Mouse (Mus musculus): ENCODE data around the gene 3110040M04Rik.
"Not testable (repeated sequence)": the region's sequence is repeated elsewhere in the genome, so short reads cannot be mapped to it uniquely, and the experiment has no call there.

Gene 3110040M04Rik

DNA sequence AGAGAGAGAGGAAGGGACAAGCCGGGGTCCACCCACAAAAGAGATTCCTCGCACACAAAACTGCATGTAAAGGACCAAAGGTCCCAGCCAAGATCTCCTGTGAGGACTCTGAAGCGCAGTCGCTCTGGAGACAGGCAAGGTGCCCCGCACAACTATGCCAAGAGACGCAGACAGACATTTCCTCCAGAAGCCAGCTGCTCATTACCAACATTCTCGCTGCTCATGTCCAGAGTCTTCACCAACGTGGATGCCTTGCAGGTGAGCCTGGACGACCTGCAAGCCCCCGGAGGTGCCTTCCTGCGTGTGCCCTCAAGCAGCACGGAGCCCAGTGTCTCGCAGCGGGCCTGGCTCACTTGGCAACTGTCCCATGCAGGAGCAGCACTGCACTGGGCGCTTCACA is 11.2 kb upstream of the 3110040M04Rik start:
- not testable (repeated sequence) for DNase-seq

DNA sequence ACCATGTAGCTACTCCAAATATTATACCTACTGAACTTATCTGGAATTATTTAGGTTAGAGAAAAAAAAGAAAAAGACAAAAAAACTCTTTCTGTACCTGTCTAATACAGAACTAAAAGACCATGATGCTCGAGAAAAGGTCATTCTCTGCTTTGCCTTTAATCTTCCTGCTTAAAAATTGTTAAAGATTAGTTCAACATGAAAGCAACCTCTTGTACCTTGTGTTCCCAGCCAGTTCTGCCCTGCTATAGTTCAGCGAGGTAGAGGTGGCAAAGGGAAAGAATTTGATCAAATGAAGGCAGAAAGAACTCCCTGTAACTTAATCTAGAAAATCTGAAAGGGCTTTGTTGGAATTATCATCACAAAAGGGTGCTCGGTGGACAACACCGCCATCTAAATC is 7.9 kb upstream of the 3110040M04Rik start:
- not testable (repeated sequence) for DNase-seq

DNA sequence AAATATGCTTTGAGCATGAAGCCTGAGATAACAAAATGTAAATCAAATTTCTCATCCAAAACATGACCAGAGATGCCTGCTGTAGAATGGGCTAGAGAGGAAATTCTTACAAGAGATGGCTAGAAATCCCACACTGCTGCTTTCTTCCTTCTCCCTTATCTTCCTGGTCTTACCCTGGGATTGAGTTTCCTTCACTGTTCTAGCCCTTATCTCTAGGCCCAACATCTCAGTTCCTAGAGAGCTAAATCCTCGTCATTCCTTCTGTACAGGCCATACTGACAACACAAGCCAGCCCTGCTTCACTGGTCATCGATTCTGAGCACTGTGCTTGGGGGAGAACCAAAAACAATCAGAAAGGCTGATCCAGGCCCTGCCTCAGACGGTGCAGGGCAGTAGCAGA is 7.2 kb upstream of the 3110040M04Rik start:
- not testable (repeated sequence) for DNase-seq

DNA sequence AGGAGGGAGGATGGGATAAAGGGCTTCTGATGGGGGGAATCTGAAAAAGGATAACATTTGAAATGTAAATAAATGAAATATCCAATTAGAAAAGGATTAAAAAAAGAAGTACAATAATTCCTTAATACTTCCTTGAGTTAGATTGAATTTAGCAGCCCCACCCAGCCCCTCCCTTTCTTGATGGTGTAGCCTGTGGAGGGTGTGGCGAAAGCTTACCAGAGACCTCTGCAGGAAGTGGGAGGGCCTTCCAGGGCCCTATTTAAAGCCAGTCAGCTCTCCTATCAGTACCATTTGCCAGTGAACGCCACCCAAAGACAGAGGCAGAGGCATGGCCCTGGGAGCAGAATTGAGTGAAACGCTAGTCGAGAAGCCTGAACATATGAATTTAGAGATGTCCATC is 5.8 kb upstream of the 3110040M04Rik start, which contains the start of gene Gm47995:
Gene Gm47995 (plus strand): TSS at position 329 of the 400 bp plus-strand sequence.
- DNase-seq: not testable (repeated sequence)

DNA sequence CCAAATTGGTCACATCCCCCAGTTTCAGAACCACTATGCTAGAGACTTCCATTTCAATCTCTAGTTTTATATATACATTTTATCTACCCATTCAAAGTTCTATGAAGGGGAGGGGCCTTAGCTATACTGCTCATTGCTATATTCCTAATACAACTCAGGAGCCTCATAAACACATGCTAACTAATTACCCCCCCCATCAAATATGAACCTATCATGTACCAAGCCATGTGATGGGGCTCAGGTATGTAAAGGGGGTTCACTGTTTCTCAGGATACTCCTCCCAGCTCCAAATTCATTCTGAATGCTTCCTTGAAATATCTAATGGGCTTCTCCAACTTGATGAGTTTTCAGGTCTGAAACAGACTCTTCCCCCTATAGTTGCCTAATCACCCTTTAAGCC is 3.3 kb upstream of the 3110040M04Rik start:
- not testable (repeated sequence) for DNase-seq

DNA sequence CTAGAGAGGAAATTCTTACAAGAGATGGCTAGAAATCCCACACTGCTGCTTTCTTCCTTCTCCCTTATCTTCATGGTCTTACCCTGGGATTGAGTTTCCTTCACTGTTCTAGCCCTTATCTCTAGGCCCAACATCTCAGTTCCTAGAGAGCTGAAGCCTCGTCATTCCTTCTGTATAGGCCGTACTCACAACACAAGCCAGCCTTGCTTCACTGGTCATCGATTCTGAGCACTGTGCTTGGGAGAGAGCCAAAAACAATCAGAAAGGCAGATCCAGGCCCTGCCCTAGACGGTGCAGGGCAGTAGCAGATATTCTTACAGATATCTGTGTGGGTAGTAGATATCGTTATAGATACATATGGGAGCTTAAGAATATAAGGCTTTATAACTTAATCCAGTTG is 1.1 kb upstream of the 3110040M04Rik start:
- not testable (repeated sequence) for DNase-seq

DNA sequence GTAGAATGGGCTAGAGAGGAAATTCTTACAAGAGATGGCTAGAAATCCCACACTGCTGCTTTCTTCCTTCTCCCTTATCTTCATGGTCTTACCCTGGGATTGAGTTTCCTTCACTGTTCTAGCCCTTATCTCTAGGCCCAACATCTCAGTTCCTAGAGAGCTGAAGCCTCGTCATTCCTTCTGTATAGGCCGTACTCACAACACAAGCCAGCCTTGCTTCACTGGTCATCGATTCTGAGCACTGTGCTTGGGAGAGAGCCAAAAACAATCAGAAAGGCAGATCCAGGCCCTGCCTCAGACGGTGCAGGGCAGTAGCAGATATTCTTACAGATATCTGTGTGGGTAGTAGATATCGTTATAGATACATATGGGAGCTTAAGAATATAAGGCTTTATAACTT is 4.6 kb downstream of the 3110040M04Rik start:
- DNase-seq: not testable (repeated sequence)

DNA sequence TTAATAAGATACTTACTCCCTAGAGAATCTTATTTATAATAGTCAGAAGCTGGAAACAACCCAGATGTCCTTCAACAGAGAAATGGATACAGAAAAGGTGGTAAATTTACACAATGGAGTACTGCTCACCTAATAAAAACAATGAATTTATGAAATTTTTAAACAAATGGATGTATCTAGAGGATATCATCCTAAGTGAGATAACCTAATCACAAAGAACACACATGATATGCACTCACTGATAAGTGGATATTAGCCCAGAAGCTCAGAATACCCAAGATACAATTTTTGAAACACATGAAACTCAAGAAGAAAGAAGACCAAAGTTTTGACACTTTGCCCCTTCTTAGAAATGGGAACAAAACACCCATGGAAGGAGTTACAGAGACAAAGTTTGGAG is 5.0 kb downstream of the 3110040M04Rik start:
- not testable (repeated sequence) for DNase-seq

DNA sequence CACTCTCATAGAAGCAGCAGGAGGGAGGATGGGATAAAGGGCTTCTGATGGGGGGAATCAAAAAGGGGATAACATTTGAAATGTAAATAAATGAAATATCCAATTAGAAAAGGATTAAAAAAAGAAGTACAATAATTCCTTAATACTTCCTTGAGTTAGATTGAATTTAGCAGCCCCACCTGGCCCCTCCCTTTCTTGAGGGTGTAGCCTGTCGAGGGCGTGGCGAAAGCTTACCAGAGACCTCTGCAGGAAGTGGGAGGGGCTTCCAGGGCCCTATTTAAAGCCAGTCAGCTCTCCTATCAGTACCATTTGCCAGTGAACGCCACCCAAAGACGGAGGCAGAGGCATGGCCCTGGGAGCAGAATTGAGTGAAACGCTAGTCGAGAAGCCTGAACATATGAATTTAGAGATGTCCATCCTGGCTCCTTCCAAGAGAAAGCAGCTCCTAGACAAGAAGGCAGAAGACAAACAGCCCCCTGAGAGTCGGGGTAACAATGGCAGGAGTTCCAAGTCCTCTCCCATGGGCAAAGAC is 6.0 kb downstream of the 3110040M04Rik start, which contains the start of gene Gm47996:
Gene Gm47996 (plus strand): TSS at position 308 of the 532 bp plus-strand sequence.
- DNase-seq: not testable (repeated sequence)

DNA sequence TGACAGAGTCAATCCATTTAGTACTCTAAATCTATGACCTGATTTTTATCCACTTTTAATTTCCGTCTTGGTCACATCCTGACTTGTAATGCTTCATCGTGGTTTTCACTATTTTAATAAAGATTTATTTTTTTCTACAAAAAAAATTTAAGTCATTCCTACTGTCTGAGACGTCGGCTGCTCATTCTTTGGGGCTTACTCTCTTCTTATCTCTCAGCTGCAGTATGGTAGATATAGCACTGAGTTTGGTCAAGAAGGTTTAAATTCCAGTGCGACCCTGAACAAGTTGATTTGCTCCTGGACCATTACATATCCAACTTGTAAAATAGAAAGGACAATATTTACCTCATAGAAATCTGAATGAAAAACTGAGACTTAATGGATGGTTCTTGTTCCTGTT is 7.7 kb downstream of the 3110040M04Rik start:
- DNase-seq: not testable (repeated sequence)

DNA sequence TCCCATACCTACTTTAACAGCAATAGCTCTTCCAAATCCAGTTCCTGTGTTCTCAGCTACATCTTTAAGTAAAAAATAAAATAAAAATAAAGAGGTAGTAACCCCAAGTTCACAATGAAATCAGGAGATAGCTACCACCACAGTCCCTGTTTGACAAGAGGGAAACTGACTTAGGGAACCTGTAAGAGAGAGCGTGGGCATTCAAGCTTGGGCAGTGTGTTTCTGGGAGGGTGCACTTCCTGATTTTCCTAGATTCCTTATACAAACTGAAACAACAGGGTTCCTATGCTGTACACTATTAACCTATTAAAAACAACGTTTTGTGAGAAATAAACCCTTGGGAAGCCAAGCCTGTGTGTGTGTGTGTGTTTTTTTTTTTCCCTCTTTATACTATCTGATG is 10.9 kb downstream of the 3110040M04Rik start:
- no peak for DNase-seq

DNA sequence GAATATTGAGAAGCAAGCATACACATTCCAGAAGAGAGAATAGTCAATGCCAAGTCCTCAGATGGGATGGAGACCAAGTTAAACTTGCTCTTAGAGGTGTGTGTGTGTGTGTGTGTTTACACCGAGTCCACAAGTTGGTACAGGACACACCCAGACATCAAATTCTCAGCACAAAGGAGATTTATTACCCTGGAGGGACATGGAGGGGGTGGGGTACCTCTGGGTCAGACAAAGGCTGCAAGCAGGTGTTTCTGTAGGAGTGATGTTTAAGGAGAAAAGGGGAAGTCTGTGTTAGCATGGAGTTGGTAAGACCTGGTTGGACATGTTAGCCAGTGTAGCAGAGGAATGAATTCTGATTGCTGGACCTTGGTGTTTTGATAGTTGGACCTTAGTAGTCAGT is 12.1 kb downstream of the 3110040M04Rik start:
- no peak for DNase-seq

DNA sequence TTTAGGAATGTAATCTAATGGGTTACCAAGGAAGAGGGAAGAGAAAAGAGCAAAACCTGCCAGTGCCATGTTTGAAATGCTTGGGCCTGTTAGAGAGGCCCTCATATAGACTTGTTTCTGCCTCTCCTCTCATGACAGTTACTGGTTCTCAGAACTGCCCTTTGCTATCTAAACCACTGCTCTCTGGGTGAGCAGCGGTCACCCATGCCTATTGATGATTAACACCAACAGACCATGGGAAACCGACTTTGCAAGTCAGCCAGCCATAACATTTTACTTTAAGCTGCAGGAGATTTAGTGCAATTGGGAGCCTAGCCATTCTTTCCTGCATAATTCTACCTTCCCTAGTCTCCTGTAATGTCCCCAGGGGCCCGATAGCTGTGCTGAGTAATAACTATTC is 12.5 kb downstream of the 3110040M04Rik start:
- DNase-seq: no peak

DNA sequence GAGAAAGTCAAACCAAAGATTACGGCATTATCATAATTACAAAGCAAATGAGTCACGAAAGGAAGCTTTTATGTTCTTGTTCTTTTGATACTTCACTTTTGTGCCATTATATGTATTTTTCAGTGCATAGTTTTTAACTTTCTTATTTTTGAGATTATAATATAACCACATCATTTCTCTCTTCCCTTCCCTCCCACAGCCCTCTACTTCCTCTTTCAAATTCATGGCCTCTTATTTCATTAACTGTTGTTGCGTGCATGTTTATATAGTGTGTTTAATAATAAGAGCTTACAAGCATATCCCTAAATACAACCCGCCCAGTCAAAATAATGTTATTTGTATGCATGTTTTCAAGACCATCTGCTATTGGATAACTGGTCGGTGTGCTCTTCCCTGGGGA is 15.1 kb downstream of the 3110040M04Rik start:
- DNase-seq: no peak

DNA sequence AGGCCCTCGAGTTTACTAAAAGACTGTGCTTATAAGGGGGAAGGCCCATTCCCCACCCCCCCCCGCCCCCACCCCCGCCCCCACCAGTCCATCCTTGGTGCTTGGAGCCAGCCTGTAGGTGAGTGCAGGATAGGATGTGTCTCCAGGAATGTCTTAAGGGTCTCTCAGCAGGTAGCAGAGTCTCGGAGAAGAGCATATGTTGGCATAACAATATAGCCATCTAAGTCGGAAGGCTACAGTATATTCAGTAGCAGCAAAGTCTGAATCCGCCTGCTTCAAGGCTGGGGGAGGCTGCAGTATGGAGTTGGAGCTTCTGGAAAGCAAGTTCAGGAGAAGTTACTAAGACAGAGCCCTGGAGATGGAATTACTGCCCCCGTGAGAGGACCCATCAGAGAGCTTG is 16.2 kb downstream of the 3110040M04Rik start:
- no peak for DNase-seq

DNA sequence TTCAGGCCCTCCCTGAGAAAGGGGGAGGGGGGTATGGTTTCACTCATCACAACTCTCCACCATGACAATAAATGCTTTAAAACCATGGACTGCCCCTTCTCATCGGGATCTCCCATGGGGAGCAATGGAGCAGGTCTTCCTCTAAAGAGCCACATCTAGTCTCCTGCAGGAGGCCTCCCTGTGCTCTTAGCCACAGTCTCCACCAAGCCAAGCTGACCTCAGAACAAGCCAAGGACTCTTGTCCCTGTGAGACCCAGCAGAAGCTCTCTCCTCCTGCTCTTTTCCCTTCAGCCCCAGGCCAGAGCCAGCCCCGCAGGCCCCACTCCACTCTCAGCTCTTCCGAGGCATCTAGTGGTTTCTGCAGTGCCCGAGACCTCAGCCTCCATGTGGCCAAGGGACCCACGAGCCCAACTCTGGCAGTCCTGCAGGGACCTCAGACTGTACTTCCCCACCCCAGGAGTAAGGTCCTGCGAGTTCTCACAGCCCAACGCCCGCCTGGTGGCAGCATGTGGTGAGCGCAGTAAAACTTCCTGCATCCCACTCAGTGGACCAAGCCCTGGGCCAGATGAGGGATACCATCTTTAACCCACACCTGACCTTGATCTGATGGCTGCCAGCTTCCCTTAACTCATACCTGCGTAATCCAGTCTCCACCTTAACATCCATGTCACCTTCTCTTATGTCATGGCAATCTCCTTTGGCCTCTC is 18.8 kb downstream of the 3110040M04Rik start:
- no peak for DNase-seq

DNA sequence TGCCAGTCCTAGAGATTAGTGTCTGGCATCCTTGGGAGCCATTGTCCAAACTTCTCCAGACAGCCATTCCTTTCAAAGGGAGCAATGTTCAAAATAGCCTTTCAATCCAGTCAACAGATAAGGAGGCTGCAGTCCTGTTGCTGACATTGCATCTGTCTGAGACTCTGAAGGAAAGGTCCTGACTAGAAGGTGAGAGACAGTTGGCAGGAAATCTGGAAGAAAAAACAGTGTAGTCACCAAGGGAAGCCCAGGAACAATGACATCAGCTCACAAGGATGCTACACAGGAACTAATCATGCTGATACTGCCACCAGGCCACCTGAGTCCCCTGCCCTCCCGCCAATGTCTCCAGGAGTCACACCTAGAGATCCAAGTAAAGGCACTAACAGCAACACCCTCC is 19.5 kb downstream of the 3110040M04Rik start:
- DNase-seq: no peak

DNA sequence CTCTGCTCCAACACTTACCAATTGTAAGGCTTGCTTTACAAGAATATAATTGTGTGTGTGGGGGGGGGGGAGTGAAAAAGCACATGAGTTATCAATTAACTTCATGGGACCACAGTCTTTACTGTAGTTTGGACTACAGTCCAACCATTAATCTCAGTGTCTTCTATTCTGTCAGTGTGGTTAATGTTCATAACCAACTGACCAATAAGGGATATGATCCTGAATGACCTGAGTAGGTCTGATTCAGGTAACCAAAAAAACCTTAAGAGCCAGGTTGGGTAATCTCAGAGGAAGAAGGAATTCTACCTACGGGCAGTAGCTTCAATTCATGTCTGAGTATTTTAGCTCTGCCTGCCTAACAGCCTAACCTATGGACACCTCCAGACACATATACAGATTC is 20.6 kb downstream of the 3110040M04Rik start:
- no peak for DNase-seq

DNA sequence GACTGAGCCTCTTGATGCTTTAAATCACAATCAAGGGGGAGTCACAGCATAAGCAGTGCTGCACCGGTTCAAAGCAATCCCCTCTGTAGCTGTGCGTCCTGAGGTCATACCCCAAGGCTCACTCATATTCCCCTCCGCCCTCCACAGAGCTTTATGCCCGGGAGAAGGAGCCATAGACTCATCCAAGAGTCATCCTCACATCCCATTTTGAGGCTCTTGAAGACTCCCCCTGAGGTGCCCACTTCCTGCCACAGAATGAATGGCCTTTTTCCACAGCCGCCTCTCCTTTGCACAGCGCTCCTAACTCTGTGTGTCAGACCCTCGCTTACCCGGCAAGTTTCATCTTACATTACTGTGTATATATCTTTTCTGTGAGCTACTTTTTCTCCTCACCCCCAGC is 23.6 kb downstream of the 3110040M04Rik start:
- DNase-seq: no peak

DNA sequence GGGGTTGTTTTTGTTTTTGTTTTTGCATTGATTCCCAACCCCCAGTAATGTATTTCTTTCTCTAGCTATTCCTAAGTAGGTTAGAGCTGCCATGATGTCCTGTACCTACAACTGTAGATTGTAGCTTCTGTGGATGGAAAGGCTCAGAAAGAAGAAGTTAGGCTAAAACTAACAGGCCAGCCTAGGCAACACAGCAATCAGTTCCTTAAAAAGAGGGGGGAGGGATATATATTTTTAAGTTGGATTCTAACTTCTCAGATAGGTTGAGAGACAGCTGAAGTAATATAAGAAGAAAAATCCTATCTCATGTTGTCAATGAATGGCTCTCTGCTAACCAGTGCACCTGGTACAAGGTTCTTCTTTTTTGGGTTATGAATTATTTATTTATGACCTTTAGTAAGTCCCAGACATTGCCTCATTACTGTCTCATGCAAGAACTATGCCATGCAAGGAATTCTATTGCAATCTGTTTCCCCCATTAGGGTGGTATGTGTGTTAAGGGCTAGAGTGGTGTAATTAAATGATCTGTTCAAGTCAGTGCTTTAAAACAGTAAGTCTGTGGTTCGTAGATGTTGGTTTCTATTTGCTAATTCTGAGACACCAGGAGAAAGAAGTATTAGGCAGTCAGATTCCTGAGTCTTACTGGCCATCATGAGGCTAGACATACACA is 24.5 kb downstream of the 3110040M04Rik start:
- no peak for DNase-seq

DNA sequence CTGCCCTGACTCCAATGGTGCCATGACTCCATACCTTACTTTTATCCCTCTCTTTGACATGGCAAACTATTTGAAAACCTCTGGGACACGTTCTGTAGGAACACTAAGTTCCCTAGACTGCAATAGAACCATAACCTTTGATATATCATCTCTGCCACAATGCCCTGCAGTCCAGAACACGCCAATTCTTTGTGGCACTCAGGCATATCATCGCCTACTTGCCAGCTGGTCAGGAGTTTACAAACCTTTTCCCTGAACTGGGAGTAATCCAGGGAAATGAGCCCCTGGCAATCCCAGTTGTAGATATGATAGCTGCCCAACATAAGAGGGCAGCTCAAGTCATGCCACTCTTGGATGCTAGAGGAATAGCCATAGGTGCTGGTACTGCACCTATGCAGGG is 28.4 kb downstream of the 3110040M04Rik start:
- DNase-seq: no peak

DNA sequence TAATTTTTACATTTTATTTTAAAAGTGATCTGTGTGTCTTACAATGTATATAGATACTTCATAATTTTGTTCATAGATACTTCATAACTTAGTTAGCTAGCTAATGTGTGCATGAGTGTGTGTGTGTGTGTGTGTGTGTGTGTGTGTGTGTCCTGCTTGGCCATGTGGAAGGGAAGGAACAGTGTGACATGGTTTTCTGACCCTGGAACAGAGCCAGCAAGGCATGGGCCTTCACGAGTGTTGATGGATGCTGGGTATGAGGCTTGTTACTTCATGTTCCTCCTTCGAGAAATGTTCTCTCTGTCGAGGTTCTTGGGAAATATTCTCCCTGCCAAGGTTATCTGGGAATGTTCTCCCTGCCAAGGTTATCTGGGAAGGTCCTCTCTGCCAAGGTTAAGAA is 29.8 kb downstream of the 3110040M04Rik start:
- DNase-seq: no peak

DNA sequence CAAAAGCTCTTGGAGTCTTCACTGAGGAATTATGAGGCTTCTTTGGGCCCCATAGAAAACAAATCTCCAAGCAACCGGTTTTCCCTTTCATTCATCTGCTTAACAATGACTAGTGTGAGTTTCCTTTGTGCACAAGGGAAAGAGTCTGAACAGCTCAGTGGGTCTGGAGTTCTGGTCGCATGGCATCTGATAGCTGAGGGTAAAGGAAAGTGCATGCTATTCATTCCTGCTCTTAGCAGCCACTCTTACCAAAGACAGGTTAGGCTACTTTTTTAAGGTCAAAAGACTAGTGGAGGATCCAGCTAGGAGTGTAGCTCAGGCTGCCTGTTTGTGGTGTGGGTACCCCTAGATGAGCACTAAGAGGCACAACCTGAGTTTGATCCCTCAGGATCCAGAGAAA is 31.7 kb downstream of the 3110040M04Rik start:
- DNase-seq: no peak
